In genomic region chrX:142678499-142679474, GRCm38 (mm10) we compare ENCODE assay signal across 17 mouse cellular contexts. TPM values are rescaled to one million over a fixed set of nuclear protein-coding genes. Genes with fewer than 3 reads are reported as not detected.
DNase-seq lines count a peak whose midpoint lies in the region; ATAC-seq and TF ChIP-seq lines count a peak whose summit lies in the region.
"Had no signal": no experiment of that assay in that cellular context is flagged by ENCODE, and none has a peak within 500 bp of the region (broad histone marks: within the 10 kb centered on the region; RNA-seq: fewer than 3 reads in every experiment).

No protein-coding gene starts in this region.

- H3K9me3 ChIP-seq in heart, embryonic 12.5 days (replicated peaks): no peaks in the 10 kb centered on the region
- no peaks in the 10 kb centered on the region for H3K9me3 ChIP-seq in liver, postnatal 0 days (ENCODE audit: low read length)
- H3K9me3 ChIP-seq: midbrain, embryonic 13.5 days; neural tube, embryonic 12.5 days had no signal

- H3K4me3 ChIP-seq in heart, embryonic 12.5 days: no peak overlapping the region
- H3K4me3 ChIP-seq in liver, postnatal 0 days (ENCODE audit: low read depth, low read length): no peak overlapping the region
- H3K4me3 ChIP-seq: midbrain, embryonic 13.5 days; neural tube, embryonic 12.5 days had no signal

- no peak overlapping the region for H3K9ac ChIP-seq in heart, embryonic 12.5 days
- H3K9ac ChIP-seq in liver, postnatal 0 days (replicated peaks): no peak overlapping the region
- H3K9ac ChIP-seq: midbrain, embryonic 13.5 days; neural tube, embryonic 12.5 days had no signal

- intact Hi-C loops in heart, postnatal 36 days (cut with DNase I): no loop called here

- H3K36me3 ChIP-seq in heart, embryonic 12.5 days: no peaks in the 10 kb centered on the region
- H3K36me3 ChIP-seq in liver, postnatal 0 days (replicated peaks; ENCODE audit: insufficient read depth, low read length): no peaks in the 10 kb centered on the region
- H3K36me3 ChIP-seq: midbrain, embryonic 13.5 days; neural tube, embryonic 12.5 days had no signal

- H3K27me3 ChIP-seq in heart, embryonic 12.5 days (replicated peaks): 0 out of 2 replicates have a peak, but pooled peaks cover 8% of the 10 kb centered on the region
- H3K27me3 ChIP-seq in liver, postnatal 0 days (ENCODE audit: insufficient read depth, low read length): no peaks in the 10 kb centered on the region

- no peak for ATAC-seq in heart, embryonic 12.5 days (ENCODE audit: insufficient number of reproducible peaks, low FRiP score)
- ATAC-seq in liver, postnatal 0 days: no peak
- ATAC-seq in CD4-positive, CD25-positive, alpha-beta regulatory T cell, adult 4 months: no peak
- ATAC-seq: forebrain, embryonic 14.5 days; hindbrain, embryonic 16.5 days; intestine, embryonic 16.5 days; midbrain, embryonic 13.5 days; Patski had no signal

- no peak for DNase-seq in heart, postnatal 36 days
- DNase-seq in liver (peak; percentile 80), MN1 (ENCODE audit: low spot score) (no peak)
- DNase-seq in liver, postnatal 0 days: peak; percentile 40
- DNase-seq in thymus, postnatal 36 days: peak; percentile 1 to 18
- no peak for DNase-seq in spleen, postnatal 4 days (ENCODE audit: low spot score in 2 of 2)
- DNase-seq: adrenal gland, postnatal 36 days; cerebellum, adult 8-10 months; right cerebral cortex, adult 18-20 months had no signal

- no peak for TF ChIP-seq CTCF in liver, postnatal 0 days (IDR thresholded peaks at IDR 0.05; ENCODE audit: low read depth)

- peaks cover 17% of the 10 kb centered on the region for H3K4me1 ChIP-seq in heart, embryonic 12.5 days (replicated peaks)
- peaks cover 3% of the 10 kb centered on the region; the same call in 1 of the 2 replicates for H3K4me1 ChIP-seq in liver, postnatal 0 days (ENCODE audit: insufficient read depth)
- H3K4me1 ChIP-seq: neural tube, embryonic 12.5 days had no signal

- TF ChIP-seq EP300 in liver, postnatal 0 days (IDR thresholded peaks at IDR 0.05; ENCODE audit: low read depth): peak; percentile 26; the same call in 1 of the 2 replicates

- WGBS in heart, embryonic 12.5 days: 50% methylated on average over 13 of the region's 13 CpGs
- 31% methylated on average over 13 of the region's 13 CpGs for WGBS in liver, postnatal 0 days (ENCODE audit: insufficient replicate concordance)

- 0 out of 2 replicates have a peak overlapping the region, but pooled peaks have one; percentile 6 for H3K27ac ChIP-seq in heart, embryonic 12.5 days (ENCODE audit: poor library complexity, severe bottlenecking)
- H3K27ac ChIP-seq in liver, postnatal 0 days (ENCODE audit: low read depth): no peak overlapping the region
- H3K27ac ChIP-seq: midbrain, embryonic 13.5 days; neural tube, embryonic 12.5 days had no signal

- H3K4me2 ChIP-seq in heart, embryonic 12.5 days: no peak overlapping the region
- H3K4me2 ChIP-seq in liver, postnatal 0 days (ENCODE audit: low read depth, low read length): no peak overlapping the region
- H3K4me2 ChIP-seq: midbrain, embryonic 13.5 days; neural tube, embryonic 12.5 days had no signal

RNA-seq across cellular contexts. Expression of gene Tmem164, which starts 2.4 kb away (rescaled TPM):
- 73.7 and 75.2 TPM in 2 replicates for polyA plus RNA-seq in heart, embryonic 12.5 days (2016; fragmentation: Nextera tagmentation; extraction: Ambion mirVana)
- total RNA-seq in heart, postnatal 36 days (2021): 10 to 100 TPM; 21.7 to 36.4 TPM
- polyA plus RNA-seq in liver, postnatal 0 days (2015; fragmentation: Nextera tagmentation; extraction: Ambion mirVana): 7.3 and 8.7 TPM in 2 replicates
- polyA plus RNA-seq in CD4-positive, CD25-positive, alpha-beta regulatory T cell, adult 4 months (2017; shearing (Covaris generic)): 10 to 100 TPM; 20.1 to 23.9 TPM

Comparison
In these comparisons a context has a peak if more than half of its experiments do, and no peak if none do; other contexts are left out.
1. DNase-seq: peak in liver (single experiment), liver, postnatal 0 days (single experiment) and thymus, postnatal 36 days (2 of 2); none in heart, postnatal 36 days (0 of 2), spleen, postnatal 4 days (0 of 2) and MN1 (single experiment).